Mouse (Mus musculus) megakaryocyte, embryonic 14.5 days (primary cell): ENCODE data around the gene Sgsm3.

Experiments used
- FLI1 ChIP-seq: IDR thresholded peaks from 2 replicates; pipeline ENCODE4 v1.6.1; 2012; ENCODE audit warnings: low read length, inconsistent platforms, mixed read lengths
- GATA1 ChIP-seq: IDR thresholded peaks from 3 replicates; pipeline ENCODE4 v1.6.1; 2012; ENCODE audit warnings: mixed read lengths, low read length, inconsistent platforms, borderline replicate concordance

DNA sequence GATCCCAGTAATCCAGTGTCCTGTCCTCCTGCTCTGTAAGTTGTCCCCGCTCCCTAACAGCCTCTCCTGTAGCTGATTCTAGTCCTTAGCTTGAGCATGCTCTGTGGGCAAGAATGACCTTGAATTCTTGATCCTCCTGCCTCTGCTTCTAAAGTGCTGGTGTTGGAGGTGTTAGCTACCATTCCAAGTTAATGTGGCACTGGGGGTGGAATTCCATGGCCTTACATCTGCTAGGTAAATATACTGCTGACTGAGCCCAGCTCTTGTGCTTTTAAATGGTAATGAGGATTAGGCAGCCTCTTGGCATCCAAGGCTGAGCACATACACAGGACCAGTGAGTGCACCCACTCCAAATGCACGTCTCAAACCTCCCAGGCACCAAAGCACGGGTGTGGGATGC, 22.7 kb upstream of the Sgsm3 start:
- TF ChIP-seq GATA1 (no peak), FLI1 (no peak)
